Mouse (Mus musculus): ENCODE results near the gene Htr1f.
"Not testable (repeated sequence)": the region's sequence is repeated elsewhere in the genome, so short reads cannot be mapped to it uniquely, and the experiment has no call there.

The Htr1f gene

DNA sequence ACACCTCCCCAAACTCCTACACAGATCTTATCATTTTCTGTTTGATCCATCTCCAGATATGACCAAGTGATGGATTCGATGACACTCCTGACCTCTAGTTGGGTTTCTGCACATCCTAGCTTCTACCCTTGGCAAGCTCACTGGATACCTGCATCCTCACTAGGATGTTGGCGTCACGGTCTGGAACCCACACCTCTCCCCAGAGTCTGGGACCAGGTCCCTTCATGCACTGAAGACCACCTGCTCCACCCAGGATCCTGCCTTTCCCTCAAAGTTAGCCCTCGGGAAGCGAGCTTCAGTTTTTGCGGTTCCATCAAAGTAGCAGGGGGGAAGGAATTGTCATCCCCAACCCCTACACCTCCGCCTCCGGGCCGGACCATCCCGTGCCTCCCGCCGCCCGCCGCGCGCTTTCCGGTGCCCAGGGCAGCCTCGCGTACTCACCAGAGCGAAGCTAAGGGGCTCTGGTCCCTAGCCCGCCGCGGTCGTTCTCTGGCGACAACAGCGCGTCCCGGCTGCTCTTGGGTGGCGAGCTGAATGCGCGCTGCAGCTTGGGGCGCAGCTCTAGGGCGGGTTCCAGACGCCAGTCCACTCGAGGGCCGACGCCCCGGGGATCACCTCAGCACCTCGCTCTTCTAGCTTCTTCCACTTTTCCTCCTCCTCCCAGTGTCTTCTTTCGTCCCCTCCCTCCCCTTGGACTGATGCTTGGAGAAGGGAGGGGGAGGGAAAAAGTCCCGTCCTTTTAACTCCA is at the start of gene Htr1f:
Gene Htr1f (minus strand): TSS at position 671 of the 748 bp plus-strand sequence.
- DNase-seq (ENCODE audit: low spot score in 2 of 2), result peak in 1 of 2 experiments; percentile 23

DNA sequence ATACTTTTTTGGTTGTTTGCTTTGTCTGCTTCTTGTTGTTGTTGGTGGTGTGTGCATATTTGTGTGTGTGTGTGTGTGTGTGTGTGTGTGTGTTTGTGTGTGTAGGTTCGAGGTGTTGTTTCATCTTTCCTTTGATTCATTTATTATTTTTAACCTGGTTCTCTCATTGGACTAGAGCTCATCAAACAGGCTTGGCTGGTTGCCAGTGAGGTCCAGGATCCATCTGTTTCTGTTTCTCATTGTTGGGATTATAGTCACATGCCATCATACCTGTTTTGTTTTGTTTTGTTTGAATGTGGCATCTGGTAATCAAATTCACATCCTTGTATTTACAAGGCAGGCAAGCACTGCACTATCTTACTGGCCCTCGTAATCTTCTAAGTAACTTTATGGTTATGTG is 34.1 kb upstream of the Htr1f start:
- no peak for DNase-seq (ENCODE audit: low spot score in 2 of 2)

DNA sequence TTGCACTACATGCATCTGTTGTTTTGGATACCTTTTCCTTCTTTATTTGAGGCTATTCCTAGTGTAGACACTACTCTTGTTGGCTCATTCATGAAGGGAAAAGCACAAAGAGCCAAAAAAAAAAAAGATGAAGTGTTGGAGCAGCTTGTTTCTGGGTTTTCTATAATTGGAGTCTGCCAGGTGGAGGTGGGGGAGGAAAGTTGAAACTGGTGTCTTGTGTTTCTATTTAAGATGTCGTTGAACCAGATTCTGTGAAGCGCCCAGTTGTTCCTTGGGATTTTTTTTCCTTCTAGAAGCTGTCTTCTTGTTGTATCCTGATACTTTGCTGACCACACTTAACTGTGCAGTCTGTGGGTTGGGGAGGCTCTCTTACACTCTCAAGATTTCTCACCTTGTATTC is 23.7 kb upstream of the Htr1f start:
- DNase-seq (ENCODE audit: low spot score in 2 of 2), result peak in 1 of 2 experiments; percentile 78

DNA sequence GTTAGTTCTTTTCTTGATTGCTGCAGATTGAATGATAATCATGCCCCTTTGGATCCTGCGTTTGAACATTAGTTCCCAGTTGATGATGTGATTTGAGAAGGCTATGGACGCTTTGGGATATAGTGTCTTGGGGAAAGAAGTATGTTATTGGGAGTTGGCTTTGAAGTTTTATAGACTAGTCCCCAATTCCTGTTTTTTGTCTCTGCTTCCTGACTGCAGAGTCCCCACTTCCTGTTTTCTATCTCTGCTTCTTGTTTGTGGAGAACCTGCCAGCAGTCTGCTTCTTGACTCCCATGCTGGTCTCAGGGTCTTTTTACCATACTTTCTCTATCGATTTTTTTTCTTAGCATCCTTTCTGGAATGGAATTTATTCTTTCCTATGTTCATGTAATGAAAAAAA is 22.2 kb upstream of the Htr1f start:
- no peak for DNase-seq (ENCODE audit: low spot score in 2 of 2)

DNA sequence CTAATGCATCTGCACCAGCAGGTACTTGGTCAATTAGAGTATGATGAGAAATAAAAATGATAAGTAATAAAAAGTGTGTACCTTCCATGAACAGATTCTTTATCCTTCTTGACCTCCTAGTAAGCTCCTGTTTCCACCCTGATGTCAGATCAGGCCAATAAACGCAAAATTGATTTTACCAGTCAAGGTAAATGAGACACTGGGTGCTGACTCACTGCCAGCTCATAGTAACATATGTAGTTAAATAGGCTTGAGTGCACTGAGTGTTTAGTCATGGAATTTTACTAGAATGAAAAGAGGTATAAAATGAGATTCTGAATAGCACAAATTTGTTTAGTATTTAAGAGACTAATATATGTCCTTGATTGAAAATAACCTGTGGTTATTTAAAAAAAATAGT is 6.6 kb upstream of the Htr1f start:
- DNase-seq (ENCODE audit: low spot score in 2 of 2), result no peak

DNA sequence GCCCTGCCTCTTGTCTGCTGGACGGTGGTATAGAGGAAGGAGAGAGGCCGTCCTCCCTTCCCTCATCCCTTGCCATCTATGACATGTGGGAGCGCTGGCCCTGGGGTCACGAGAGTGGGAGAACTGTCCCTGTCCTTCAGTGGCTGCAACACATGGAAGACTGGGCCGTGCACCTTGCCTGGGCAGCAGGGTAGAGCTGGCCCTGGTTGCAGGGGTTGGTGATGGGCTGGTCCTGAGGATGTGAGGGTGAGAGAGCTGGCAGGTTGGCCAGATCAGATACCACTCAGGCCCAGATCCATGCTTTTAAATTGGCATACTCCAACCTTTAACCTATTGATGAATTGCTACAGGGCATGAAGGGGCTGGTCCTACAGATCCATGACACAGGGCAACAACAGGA is 12.1 kb downstream of the Htr1f start:
- DNase-seq (ENCODE audit: low spot score in 2 of 2), result no peak

DNA sequence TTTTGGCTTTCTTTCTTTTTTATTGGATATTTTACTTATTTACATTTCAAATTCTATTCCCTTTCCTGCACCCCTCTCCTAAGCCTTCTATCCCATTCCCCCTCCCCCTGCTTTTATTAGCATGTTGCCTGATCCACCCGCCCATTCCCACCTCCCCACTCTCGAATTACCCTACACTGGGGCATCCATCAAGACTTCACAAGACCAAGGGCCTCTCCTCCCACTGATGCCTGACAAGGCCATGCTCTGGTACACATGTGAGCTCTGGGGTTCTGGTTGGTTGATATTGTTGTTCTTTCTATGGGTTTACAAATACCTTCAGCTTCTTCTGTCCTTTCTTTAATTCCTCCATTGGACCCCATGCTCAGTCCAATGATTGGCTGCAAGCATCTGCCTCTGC is 22.2 kb downstream of the Htr1f start:
- no peak for DNase-seq (ENCODE audit: low spot score in 2 of 2)

DNA sequence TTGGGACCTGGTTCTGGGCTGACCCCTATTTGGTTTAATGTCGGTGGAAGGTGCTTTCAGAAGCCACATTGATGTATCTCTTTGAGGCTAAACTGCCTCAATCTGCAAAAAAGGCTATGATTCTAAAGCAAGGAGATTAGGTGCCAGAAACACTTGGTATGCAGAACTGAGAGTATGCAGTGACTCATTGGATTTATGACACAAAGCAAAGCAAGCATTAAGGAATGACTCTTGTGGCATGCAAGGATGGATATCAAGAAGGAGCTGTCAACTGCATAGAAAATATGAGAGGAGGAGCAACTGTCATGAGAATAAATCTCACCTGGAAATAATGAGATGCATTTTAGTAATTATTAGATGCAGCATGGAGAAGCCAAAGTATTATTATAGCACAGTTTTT is 35.8 kb downstream of the Htr1f start:
- no peak for DNase-seq (ENCODE audit: low spot score in 2 of 2)

DNA sequence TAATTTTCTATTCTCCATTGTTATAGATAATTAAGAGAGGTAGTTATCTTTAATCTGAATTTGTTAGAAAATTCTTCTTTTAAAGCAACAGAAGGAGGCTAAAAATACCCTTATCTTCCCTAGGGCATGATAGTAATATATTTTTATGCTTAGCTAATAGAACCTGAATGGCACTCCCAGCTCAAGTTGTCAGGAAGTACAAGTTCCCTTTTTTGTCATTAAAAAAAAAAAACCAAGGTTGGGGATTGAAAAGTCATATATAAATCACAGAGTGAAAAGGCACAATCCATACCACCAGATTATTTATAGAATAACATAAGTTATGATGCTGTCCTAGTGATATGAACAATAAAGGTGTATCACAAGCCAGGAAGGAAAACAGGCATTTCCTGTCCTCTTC is 39.4 kb downstream of the Htr1f start:
- no peak for DNase-seq (ENCODE audit: low spot score in 2 of 2)

DNA sequence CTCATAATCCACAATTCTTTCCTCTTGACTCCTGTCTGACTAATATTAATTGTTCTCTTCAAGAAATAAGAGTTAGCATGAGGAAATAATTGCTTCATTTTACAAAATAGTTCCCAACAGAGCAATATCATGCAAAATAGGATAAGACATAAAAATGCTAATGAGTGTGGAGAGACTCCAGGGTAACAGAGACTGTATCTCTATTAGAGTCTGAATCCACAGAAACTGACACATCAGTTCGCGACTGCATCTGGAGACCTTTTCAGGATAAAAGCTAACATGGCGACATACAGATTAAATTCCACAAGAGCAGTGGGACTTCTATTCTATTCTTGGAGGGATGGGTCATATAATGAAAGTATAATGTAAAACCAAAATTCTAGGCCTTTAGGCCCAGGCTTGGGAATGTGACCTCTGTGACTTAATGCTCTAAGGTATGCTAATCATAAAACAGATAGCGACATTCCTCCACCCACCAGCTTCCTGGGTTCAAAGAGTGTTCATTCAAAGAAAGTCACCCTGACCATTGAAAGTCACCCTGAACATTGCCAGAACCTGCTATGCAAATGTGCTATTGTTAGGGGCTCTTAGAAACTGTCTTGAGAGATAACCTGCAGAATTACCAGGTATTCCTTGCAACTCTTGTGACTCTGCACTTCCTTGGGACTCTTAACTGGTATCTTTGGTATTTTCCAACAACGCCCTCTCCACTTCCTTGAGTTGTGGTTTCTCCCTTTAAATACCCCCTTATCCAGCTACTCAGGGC is 67.8 kb downstream of the Htr1f start:
- DNase-seq (ENCODE audit: low spot score in 2 of 2), result not testable (repeated sequence)

DNA sequence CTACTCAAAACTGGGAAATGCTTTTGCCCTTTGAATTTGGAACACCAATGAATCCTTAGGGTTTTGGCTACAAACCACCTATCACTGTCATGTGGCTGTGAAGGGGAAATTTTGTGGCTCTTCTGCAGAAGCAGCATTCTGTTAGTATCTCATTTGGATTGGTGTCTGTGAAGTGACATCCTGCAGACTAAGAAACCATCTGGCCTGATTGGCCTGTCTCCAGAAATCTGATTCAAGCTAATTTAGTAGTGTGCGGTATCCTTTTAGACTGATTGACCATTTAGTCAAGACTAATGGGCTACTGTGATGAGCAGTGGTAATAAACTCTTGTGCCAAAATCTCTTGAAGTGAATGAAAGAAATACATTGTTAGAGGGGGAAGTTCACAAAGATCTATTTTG is 76.0 kb downstream of the Htr1f start:
- peak; percentile 45 to 68 for DNase-seq (ENCODE audit: low spot score in 2 of 2)

DNA sequence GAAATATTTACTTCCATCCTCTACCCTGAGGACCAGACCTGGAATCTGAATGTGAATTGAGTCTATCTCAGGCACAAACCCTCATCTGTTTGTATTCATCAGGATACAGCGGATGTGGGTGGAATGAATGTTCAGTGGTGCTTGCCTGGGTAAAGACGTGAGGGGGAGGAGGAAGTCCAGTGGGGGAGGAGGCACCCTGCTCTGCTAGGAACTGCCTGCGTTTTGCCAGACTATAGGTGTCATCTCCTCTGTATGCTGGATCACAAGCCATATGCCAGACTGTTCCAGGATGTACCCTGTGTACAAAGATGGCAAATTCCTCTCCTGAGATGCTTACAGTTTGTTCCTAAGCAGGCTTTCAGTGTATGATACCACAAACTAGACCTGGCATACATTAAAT is 83.3 kb downstream of the Htr1f start:
- DNase-seq (ENCODE audit: low spot score in 2 of 2), result peak; percentile 39 to 56

DNA sequence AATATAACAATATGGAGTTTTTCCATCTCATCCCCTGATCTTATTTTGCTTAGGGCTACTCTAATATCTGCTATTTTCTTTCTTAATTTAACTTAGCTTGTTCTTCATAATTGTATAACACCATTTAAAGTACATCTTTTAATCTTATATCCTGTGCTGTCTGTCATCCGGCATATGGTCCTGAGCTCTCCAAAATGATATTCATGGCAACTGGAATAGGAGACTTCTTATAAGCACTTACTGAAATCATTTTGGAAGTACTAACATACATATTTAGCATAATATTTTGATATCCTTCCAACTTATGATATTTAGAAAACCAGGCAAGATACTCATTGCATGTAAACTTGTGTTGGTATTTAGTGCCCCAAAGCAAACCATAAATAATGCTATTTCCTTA is 86.9 kb downstream of the Htr1f start:
- DNase-seq (ENCODE audit: low spot score in 2 of 2), result no peak

DNA sequence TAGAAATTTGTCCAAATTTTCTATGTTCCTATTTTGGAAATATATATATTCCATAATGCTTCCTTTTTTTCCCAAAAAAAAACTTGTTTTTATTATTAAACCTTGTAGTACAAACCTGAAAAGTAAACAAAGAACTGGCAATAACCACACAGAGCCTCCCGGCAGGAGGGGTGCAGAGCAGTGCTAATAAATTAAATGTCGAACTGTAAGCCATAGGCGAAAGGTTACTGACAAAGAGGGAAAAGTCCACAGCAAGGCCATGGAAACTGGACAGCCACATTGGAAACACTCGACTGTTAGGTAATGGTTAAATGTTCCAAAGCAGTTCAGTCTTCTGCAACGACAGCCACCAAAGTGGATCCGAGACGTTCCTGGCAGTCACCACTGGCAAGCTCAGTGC is 87.5 kb downstream of the Htr1f start:
- DNase-seq (ENCODE audit: low spot score in 2 of 2), result no peak

DNA sequence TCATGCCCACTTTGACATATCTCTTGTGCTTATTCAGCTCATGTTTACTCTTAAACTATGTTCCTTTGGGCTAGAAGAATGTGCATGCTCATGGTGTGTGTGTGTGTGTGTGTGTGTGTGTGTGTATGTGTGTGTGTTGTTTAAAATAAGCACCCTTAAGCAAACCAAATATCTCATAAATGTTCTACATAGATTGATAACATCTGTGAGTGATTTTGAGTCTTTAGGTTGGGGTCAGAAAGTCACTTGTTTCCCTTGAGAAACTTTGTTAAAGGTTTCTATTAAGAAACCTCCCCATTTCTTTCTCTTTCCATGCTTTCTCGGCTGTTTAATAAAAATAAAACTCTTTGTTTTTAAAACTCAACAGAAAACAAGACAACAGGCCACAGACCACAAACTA is 88.1 kb downstream of the Htr1f start:
- DNase-seq (ENCODE audit: low spot score in 2 of 2), result no peak

DNA sequence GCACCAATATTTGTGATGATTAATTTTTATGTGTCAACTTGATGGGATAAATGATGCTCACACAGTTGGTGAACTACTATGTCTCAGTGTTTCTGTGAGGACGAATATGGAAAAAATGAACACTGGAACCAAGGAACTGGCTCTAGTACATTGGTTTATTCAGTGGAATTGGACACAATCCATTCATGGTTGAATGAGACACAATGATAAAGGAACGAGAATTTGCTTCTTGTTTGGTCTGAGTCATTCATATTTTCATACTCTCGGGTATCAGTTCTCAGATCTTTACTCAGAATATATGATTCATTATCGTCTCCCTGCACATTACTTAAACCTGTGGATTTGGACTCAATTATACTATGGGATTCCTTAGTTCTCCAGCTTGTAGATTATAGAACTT is 90.4 kb downstream of the Htr1f start:
- DNase-seq (ENCODE audit: low spot score in 2 of 2), result no peak

DNA sequence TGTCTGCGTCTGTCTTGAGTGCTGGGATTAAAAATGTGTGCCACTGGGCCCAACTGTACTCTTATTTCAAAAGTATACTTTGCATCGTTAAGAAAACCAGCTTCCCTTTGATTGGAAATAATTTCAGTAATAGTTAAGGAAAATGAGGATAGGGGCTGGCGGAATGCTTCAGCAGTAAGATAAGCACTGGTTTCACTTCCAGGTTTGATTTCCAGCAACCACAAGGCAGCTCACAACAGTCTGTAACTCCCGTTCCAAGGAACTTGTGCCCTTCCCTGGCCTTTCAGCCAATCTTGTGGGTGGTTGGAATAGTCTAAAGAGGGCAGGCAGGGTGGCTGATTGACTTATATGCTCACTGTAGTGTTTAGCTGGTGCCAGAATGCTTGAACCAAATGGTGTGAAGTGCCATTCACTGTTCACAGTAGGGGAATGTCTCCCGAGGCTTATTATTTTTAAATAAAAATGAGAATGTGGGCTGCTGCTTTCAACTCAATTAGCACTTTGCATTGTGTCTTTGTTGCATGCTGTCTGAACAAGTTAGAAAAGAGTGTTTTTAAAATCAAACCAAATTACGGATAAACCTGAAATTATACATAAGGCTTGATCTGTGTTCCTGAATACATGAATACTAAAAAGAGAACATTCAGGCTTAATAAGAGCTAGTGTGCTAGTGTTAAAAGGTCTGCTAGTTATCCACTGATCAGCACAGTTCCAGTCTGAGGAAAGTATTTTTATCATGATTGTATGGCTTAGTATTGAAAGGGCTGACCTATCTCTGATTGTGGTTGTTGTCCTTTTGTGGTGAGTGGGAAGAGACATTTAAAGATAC is 103.4 kb downstream of the Htr1f start:
- no peak for DNase-seq (ENCODE audit: low spot score in 2 of 2)

DNA sequence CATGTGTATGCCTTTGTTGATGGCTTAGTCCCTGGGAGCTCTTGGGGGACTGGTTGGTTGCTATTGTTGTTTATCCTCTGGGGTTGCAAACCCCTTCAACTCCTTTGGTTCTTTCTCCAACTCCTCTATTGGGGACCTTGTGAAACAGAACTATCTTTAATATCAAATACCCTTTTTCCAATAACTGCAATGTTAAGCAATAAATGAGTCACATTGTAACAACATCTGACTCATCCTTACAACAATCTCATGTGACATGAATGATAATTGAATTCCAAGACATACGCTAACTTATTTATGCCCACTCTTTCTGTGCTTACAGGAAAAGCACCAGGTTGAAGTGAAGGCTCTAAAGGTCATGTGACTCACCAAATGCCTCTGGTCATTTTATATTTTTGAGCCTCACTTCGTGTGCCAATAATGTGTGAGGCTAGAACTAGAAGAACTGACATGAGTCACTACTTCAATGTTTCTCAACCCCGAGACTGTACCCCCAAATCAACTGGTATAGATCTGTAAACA is 116.3 kb downstream of the Htr1f start:
- DNase-seq (ENCODE audit: low spot score in 2 of 2), result no peak

DNA sequence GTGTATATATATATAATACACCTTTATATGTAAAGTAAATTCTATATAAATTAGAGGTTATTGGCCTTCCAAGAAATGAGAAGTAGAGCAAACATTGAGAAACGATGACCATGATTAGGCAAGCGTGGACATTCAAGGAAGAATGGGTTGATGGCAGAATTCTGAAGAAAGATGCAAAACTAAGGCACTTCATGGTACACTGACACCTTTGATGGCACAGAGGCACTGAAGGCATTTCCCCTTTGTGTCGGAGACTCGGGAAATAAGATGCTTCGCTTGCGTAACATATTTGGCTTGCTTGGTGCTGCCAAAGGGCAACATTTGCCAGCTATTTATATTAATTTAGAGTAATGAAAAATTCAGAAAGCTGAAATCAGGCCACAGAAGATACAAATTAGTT is 118.1 kb downstream of the Htr1f start:
- no peak for DNase-seq (ENCODE audit: low spot score in 2 of 2)

DNA sequence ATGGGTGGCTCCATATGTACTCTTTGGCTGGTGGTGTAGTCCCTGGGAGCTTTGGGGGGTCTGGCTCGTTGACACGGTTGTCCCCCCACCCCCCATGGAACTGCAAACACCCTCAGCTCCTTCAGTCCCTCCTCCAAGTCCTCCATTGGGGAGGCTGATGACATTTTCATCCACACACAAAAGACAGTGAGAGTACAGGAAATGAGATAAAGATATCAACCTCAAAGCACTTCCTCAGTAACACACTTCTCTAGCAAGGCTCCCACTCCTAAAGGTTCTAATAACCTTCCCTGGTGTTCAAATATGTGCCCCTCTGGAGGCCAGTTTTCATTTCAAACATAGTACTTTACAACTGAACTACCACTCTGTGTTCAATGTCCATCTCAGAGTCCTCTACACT is 118.6 kb downstream of the Htr1f start:
- no peak for DNase-seq (ENCODE audit: low spot score in 2 of 2)

DNA sequence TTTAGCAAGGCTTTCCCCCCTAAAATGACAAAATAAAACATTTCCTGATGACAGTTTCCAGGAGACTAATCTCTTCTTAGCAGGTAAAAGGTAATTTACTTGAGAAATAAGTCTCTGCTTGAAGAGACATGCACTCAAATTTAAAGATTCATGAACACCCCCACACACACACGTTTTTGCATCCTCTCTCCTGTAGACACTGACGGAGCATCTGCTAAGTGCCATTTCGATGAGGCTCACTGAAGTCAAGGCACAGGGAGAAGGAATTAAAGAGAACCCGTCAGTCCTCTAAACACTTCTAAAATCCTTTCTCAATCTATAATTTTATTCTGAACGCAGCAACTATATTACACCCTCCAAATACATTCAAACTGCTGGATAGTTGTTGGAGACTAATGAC is 131.0 kb downstream of the Htr1f start:
- DNase-seq (ENCODE audit: low spot score in 2 of 2), result no peak
